Mouse (Mus musculus) olfactory bulb, adult 2 months (tissue): ENCODE data around the gene Traf2.

ENCODE experiments used
- CTCF ChIP-seq: fragments of 200-500 bp; IDR thresholded peaks from 2 replicates; pipeline ENCODE4 v1.5.1; 2012; ENCODE audit warnings: low read depth, mild to moderate bottlenecking, low read length, moderate library complexity; ENCODE audit not compliant: insufficient read depth
- POLR2A ChIP-seq: fragments of 200-500 bp; IDR thresholded peaks from 2 replicates; pipeline ENCODE4 v1.6.1; 2012; ENCODE audit warnings: mild to moderate bottlenecking, low read depth, low read length, moderate library complexity; ENCODE audit not compliant: insufficient read depth

- TF ChIP-seq CTCF (no peak), POLR2A (no peak)
Observed at GRCm38 (mm10) chr2:25574136-25574535, 27.4 kb upstream of the Traf2 start.
